Mouse (Mus musculus): ENCODE results near the gene Pik3ap1. TPM values are rescaled to one million over a fixed set of nuclear protein-coding genes. Genes with fewer than 3 reads are reported as not detected.
A peak's percentile ranks its signal among the peaks of the same experiment; 100 is the strongest.
"Not testable (repeated sequence)": the region's sequence is repeated elsewhere in the genome, so short reads cannot be mapped to it uniquely, and the experiment has no call there.

Gene Pik3ap1
- polyA plus RNA-seq (2015; fragmentation: Nextera tagmentation; extraction: Ambion mirVana): 2.8 and 2.9 TPM in 2 replicates

- H3K27ac ChIP-seq: no peak within 1 kb of the TSS
- H3K9ac ChIP-seq: peak within 1 kb of the TSS; percentile 50; the same call in 1 of the 2 replicates
- peak within 1 kb of the TSS; percentile 48 for H3K4me3 ChIP-seq
- WGBS: under 1% methylated on average over 41 of the region's 41 CpGs
- peaks cover 19% of the 10 kb centered on the region for H3K4me1 ChIP-seq
- peak within 1 kb of the TSS; percentile 98 for H3K4me2 ChIP-seq
- no peaks in the 10 kb centered on the region for H3K9me3 ChIP-seq
- peaks cover 2% of the 10 kb centered on the region; the same call in 1 of the 2 replicates for H3K27me3 ChIP-seq
- no peaks in the 10 kb centered on the region for H3K36me3 ChIP-seq
- 0 out of 2 replicates have a peak, but pooled peaks have one; percentile 44 for ATAC-seq (ENCODE audit: borderline replicate concordance, extremely low read depth, low FRiP score, low TSS enrichment)
These were observed at the start of gene Pik3ap1 for GRCm38 (mm10) chr19:41384922-41385508. TSS of gene Pik3ap1 (minus strand) at chr19:41385102.

GRCm38 (mm10) chr19:41431512-41432164 lies 46.7 kb upstream of the Pik3ap1 start:
- not testable (repeated sequence) for H3K4me3 ChIP-seq; H3K27ac ChIP-seq; H3K27me3 ChIP-seq; ATAC-seq (ENCODE audit: borderline replicate concordance, extremely low read depth, low FRiP score, low TSS enrichment); H3K4me1 ChIP-seq; H3K4me2 ChIP-seq; H3K9me3 ChIP-seq; H3K9ac ChIP-seq; H3K36me3 ChIP-seq
- WGBS: no CpG with 5 or more reads among the region's 6 CpGs

DNA sequence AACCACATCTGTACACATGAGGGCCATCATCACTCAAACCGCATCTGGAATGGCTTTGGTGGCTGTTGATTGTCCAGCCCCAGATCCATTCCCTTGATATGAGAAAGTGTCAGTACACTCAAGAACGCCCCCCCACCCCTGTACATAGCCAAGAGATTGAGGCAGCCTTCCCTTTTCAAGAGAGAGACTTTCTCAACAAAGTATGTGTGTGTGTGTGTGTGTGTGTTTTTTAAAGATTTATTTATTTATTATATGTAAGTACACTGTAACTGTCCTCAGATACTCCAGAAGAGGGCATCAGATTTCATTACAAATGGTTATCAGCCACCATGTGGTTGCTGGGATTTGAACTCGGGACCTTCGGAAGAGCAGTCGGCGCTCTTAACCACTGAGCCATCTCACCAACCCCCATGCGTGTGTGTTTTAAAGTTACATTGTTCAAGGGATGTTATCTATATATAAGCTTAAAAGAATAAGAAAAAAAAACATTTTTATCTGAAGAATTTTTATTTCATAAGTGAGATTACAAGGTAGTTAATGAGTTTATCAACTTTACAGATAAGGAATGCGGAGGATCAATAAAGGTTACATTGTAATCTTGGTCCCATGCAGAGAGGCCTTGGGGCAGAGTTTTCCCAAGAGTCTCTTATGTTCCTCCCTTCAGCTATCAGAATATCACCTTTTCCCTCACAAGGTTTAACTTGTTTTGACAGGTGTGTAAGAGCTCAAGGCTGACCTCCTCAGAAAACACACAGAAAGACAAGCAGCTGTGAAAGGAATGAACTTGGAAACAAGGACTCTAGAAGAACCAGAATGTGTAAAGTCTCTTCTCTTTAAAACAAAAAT lies 41.2 kb upstream of the Pik3ap1 start:
- H3K27me3 ChIP-seq; H3K9ac ChIP-seq; H3K9me3 ChIP-seq; H3K27ac ChIP-seq; H3K4me2 ChIP-seq; ATAC-seq (ENCODE audit: borderline replicate concordance, extremely low read depth, low FRiP score, low TSS enrichment); H3K36me3 ChIP-seq; H3K4me1 ChIP-seq; H3K4me3 ChIP-seq: not testable (repeated sequence)
- WGBS: no CpG with 5 or more reads among the region's 8 CpGs

DNA sequence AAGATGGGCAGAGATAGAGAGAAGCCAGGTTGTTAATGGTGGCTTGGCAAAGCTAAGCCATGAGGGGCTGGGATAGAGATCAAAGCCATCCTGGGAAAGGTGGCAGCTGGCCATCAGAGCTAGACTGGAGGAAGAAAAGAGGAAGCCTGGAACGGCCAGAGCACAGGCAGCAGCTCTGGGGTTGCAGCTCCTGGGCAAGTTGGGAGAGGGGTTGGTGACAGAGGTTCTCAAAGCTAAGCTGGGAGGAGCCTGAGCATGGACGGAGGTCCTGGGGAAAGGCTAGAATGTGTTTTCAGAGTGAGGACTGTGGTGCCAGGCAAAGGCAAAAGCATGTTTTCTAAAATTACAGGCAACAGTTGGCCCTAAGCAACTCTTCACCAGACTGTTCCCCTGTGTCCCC lies 36.4 kb upstream of the Pik3ap1 start:
- no peak overlapping the region for H3K9ac ChIP-seq
- H3K27ac ChIP-seq: no peak overlapping the region
- H3K27me3 ChIP-seq: no peaks in the 10 kb centered on the region
- ATAC-seq (ENCODE audit: borderline replicate concordance, extremely low read depth, low FRiP score, low TSS enrichment): no peak
- H3K36me3 ChIP-seq: no peaks in the 10 kb centered on the region
- no peaks in the 10 kb centered on the region for H3K4me1 ChIP-seq
- no peaks in the 10 kb centered on the region for H3K9me3 ChIP-seq
- no peak overlapping the region for H3K4me2 ChIP-seq
- WGBS: 43% methylated on average over 2 of the region's 2 CpGs
- no peak overlapping the region for H3K4me3 ChIP-seq

DNA sequence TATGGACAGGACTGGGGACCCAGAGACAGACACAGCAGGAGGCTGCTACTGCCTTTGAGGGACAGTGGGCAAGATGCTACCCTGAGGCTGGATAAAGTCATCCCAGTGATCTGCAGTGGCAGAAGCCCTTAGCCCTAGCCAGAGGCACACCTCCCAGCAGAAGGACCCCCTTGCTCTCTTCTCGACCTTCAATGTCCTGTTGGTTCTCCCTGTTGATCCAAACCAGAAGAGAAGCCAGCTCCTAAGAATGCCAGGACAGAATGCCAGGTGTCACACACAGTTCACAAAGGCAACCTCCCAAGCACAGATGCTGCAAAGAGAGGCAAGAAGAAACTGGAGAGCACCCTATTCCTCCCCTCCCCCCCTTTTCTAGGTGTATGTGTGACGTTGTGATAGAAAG lies 33.9 kb upstream of the Pik3ap1 start:
- no peak overlapping the region for H3K4me3 ChIP-seq
- no peak for ATAC-seq (ENCODE audit: borderline replicate concordance, extremely low read depth, low FRiP score, low TSS enrichment)
- H3K36me3 ChIP-seq: no peaks in the 10 kb centered on the region
- H3K9me3 ChIP-seq: no peaks in the 10 kb centered on the region
- H3K4me2 ChIP-seq: no peak overlapping the region
- 63% methylated on average over 2 of the region's 2 CpGs for WGBS
- no peak overlapping the region for H3K27ac ChIP-seq
- H3K4me1 ChIP-seq: no peaks in the 10 kb centered on the region
- H3K27me3 ChIP-seq: no peaks in the 10 kb centered on the region
- no peak overlapping the region for H3K9ac ChIP-seq

- Histone ChIP-seq H3K4me2 (no peak overlapping the region), H3K36me3 (no peaks in the 10 kb centered on the region), H3K27ac (no peak overlapping the region), H3K4me1 (no peaks in the 10 kb centered on the region), H3K4me3 (no peak overlapping the region), H3K9ac (no peak overlapping the region), H3K27me3 (no peaks in the 10 kb centered on the region), H3K9me3 (no peaks in the 10 kb centered on the region)
- 55% methylated on average over 5 of the region's 5 CpGs for WGBS
- no peak for ATAC-seq (ENCODE audit: borderline replicate concordance, extremely low read depth, low FRiP score, low TSS enrichment)
These were observed 33.1 kb upstream of the Pik3ap1 start for GRCm38 (mm10) chr19:41417995-41418394.

GRCm38 (mm10) chr19:41416201-41416600 lies 31.3 kb upstream of the Pik3ap1 start:
- 33% methylated on average over 10 of the region's 10 CpGs for WGBS
- no peak for ATAC-seq (ENCODE audit: borderline replicate concordance, extremely low read depth, low FRiP score, low TSS enrichment)
- H3K4me3 ChIP-seq: no peak overlapping the region
- H3K9ac ChIP-seq: no peak overlapping the region
- H3K4me1 ChIP-seq: no peaks in the 10 kb centered on the region
- no peaks in the 10 kb centered on the region for H3K27me3 ChIP-seq
- H3K9me3 ChIP-seq: no peaks in the 10 kb centered on the region
- H3K27ac ChIP-seq: no peak overlapping the region
- no peak overlapping the region for H3K4me2 ChIP-seq
- H3K36me3 ChIP-seq: no peaks in the 10 kb centered on the region

DNA sequence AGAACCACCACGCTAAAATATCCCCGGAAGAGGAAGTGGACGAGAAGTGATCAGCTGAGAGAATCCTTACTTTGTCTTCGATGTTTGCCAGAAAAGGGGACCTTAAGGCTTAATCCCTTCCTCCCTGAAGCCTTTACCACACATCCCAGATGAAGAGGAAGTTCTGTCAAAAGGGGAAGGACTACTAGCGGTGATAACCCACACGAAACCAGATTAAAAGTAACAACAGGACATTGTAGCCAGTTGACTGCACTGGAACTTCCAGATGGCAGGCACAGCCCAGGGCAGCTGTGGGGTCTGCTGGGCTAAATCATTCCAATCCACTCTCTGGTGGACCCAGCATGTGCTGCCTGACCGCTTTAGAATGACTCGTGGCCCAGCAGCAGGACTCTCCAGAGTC lies 17.7 kb upstream of the Pik3ap1 start:
- Histone ChIP-seq H3K4me1 (no peaks in the 10 kb centered on the region), H3K9me3 (no peaks in the 10 kb centered on the region), H3K4me2 (no peak overlapping the region), H3K27ac (no peak overlapping the region), H3K36me3 (no peaks in the 10 kb centered on the region), H3K9ac (no peak overlapping the region), H3K27me3 (no peaks in the 10 kb centered on the region), H3K4me3 (no peak overlapping the region)
- 83% methylated on average over 8 of the region's 8 CpGs for WGBS
- ATAC-seq (ENCODE audit: borderline replicate concordance, extremely low read depth, low FRiP score, low TSS enrichment): no peak

GRCm38 (mm10) chr19:41390856-41391255 lies 6.0 kb upstream of the Pik3ap1 start:
- 71% methylated on average over 8 of the region's 8 CpGs for WGBS
- ATAC-seq (ENCODE audit: borderline replicate concordance, extremely low read depth, low FRiP score, low TSS enrichment): no peak
- Histone ChIP-seq H3K9ac (no peak overlapping the region), H3K4me3 (no peak overlapping the region), H3K9me3 (no peaks in the 10 kb centered on the region), H3K4me1 (peaks cover 6% of the 10 kb centered on the region; the same call in 1 of the 2 replicates), H3K27ac (no peak overlapping the region), H3K4me2 (no peak overlapping the region), H3K36me3 (no peaks in the 10 kb centered on the region), H3K27me3 (no peaks in the 10 kb centered on the region)

DNA sequence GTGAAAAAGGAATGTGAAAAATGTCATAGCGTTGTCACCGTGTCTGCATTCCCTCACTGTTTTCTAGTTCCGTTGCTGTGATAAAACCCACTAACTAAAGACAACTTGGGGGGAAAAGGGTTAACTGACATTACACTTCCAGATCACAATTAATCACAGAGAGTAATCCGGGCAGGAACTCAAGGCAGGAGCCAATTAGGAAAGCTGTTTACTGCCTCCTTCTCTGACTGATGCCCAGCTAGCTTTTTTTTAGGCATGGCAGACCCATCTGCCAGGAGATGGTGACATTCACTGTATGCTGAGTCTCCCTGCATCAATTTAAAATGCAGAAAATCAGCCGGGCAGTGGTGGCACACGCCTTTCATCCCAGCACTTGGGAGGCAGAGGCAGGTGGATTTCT lies 4.4 kb upstream of the Pik3ap1 start:
- Histone ChIP-seq H3K4me3 (no peak overlapping the region), H3K27me3 (peaks cover 2% of the 10 kb centered on the region; the same call in 1 of the 2 replicates), H3K4me1 (peaks cover 18% of the 10 kb centered on the region), H3K4me2 (no peak overlapping the region), H3K9ac (no peak overlapping the region), H3K9me3 (no peaks in the 10 kb centered on the region), H3K27ac (no peak overlapping the region), H3K36me3 (no peaks in the 10 kb centered on the region)
- ATAC-seq (ENCODE audit: borderline replicate concordance, extremely low read depth, low FRiP score, low TSS enrichment): no peak
- 22% methylated on average over 6 of the region's 6 CpGs for WGBS

DNA sequence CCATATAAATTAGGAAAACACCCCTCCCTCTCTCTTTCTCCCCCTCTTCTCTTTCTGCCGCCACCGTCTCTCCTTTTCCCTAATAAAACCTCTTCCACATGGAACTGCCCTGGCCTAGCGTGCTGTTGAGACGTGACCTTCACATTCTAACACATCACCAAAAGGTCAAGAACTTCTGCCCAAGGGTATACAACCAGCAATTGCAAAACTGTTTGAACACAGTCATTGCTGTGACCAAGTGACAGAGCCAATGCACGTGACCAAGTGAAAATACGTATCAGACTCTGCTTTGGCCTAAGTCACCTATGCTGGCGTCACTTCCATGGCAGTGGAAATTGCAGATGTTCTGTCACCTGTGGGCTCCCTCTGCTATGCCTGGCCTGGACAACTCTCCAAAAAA lies 3.3 kb upstream of the Pik3ap1 start:
- Histone ChIP-seq H3K27me3 (peaks cover 2% of the 10 kb centered on the region; the same call in 1 of the 2 replicates), H3K4me2 (no peak overlapping the region), H3K9ac (no peak overlapping the region), H3K4me1 (peaks cover 19% of the 10 kb centered on the region), H3K4me3 (no peak overlapping the region), H3K9me3 (no peaks in the 10 kb centered on the region), H3K36me3 (no peaks in the 10 kb centered on the region), H3K27ac (no peak overlapping the region)
- no peak for ATAC-seq (ENCODE audit: borderline replicate concordance, extremely low read depth, low FRiP score, low TSS enrichment)
- WGBS: 85% methylated on average over 7 of the region's 7 CpGs

GRCm38 (mm10) chr19:41387262-41387661 lies 2.4 kb upstream of the Pik3ap1 start:
- Histone ChIP-seq H3K4me2 (no peak overlapping the region), H3K9me3 (no peaks in the 10 kb centered on the region), H3K4me1 (peaks cover 19% of the 10 kb centered on the region), H3K4me3 (no peak overlapping the region), H3K36me3 (no peaks in the 10 kb centered on the region), H3K9ac (no peak overlapping the region), H3K27ac (no peak overlapping the region), H3K27me3 (peaks cover 2% of the 10 kb centered on the region; the same call in 1 of the 2 replicates)
- ATAC-seq (ENCODE audit: borderline replicate concordance, extremely low read depth, low FRiP score, low TSS enrichment): no peak
- WGBS: 70% methylated on average over 2 of the region's 2 CpGs

Measured in lung, embryonic 15.5 days (tissue).